Mouse (Mus musculus) kidney, embryonic 16.5 days (tissue): Measurements from ENCODE around the gene Pde4d. TPM values are rescaled to one million over a fixed set of nuclear protein-coding genes. Genes with fewer than 3 reads are reported as not detected.
A peak's percentile ranks its signal among the peaks of the same experiment; 100 is the strongest.

Source experiments
- ATAC-seq: fragments of 200-750 bp; cut with Nextera tagmentation; 2 replicates; pipeline ENCODE4 v1.8.0; 2017; ENCODE audit warnings: moderate TSS enrichment; ENCODE audit not compliant: low FRiP score, low TSS enrichment
- H3K27ac ChIP-seq: fragments of 300-500 bp; sonication (generic); 2 replicates; pipeline ENCODE4 v1.5.1; 2014; ENCODE audit warnings: low read length
- H3K27me3 ChIP-seq: fragments of 300-500 bp; sonication (generic); 2 replicates; pipeline ENCODE4 v1.6.1; 2014; ENCODE audit warnings: low read length, control low read depth, mixed read lengths; ENCODE audit not compliant: insufficient read depth
- H3K36me3 ChIP-seq: fragments of 300-500 bp; sonication (generic); 2 replicates; pipeline ENCODE4 v1.6.1; 2014; ENCODE audit warnings: low read length, control low read depth, mixed read lengths; ENCODE audit not compliant: insufficient read depth
- H3K4me1 ChIP-seq: fragments of 300-500 bp; sonication (generic); 2 replicates; pipeline ENCODE4 v1.6.1; 2014; ENCODE audit warnings: low read length, control low read depth, mixed read lengths; ENCODE audit not compliant: insufficient read depth
- H3K4me2 ChIP-seq: fragments of 300-500 bp; sonication (generic); replicated peaks from 2 replicates; pipeline ENCODE4 v1.6.1; 2014; ENCODE audit warnings: low read depth, low read length
- H3K4me3 ChIP-seq: fragments of 300-500 bp; sonication (generic); 2 replicates; pipeline ENCODE4 v1.5.1; 2014; ENCODE audit warnings: mild to moderate bottlenecking, low read length
- H3K9ac ChIP-seq: fragments of 300-500 bp; sonication (generic); replicated peaks from 2 replicates; pipeline ENCODE4 v1.6.1; 2014; ENCODE audit warnings: low read length
- H3K9me3 ChIP-seq: fragments of 300-500 bp; sonication (generic); 2 replicates; pipeline ENCODE4 v1.6.1; 2016; ENCODE audit warnings: low read length, control low read depth
- WGBS: fragments of 180-500 bp; shearing (Covaris S2); extraction: QIAGEN DNeasy Blood & Tissue Kit; methylation state at CpG from one replicate; pipeline ENCODE4 v1.1.7; 2014; 5-methylcytosine and 5-hydroxymethylcytosine counted together
- polyA plus RNA-seq: library from polyadenylated mRNA; unstranded; fragments of >200 nt; fragmentation: Nextera tagmentation; extraction: Ambion mirVana; gene quantifications from 2 replicates; pipeline ENCODE4 v1.2.1, GENCODE M21; 2015

The Pde4d gene
- polyA plus RNA-seq, 1 experiment from 2014 or later, result 11.1 TPM

- Histone ChIP-seq H3K27me3 (no peaks in the 10 kb centered on the region), H3K4me3 (no peak overlapping the region), H3K36me3 (no peaks in the 10 kb centered on the region), H3K9ac (no peak overlapping the region), H3K9me3 (no peaks in the 10 kb centered on the region), H3K4me2 (no peak overlapping the region), H3K4me1 (no peaks in the 10 kb centered on the region), H3K27ac (no peak overlapping the region)
- 46% methylated on average over 6 of the region's 6 CpGs for WGBS
- ATAC-seq, result no peak
These were observed 892.7 kb downstream of the Pde4d start for GRCm38 (mm10) chr13:109342469-109342868.

DNA sequence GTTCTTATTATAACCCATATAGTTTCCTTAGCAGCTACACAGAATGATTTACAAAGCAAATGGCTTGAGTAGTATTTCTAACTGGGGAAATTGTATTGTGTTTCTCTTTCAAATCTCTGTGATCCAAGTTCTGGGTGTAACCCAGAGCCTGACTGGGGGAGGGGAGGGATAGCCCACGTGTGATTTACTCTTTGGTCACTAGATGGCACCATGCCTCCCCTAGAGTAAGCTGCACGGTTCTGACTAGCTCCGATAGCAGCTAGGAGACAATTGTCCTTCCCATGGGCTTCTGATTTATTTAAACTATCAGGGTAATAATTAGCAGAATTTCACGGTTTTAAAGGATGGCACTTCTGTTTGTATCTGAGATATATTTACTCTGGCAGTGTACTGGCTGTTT, 893.8 kb downstream of the Pde4d start:
- H3K9ac ChIP-seq, result no peak overlapping the region
- H3K4me3 ChIP-seq, result no peak overlapping the region
- 1% methylated on average over 4 of the region's 4 CpGs for WGBS
- H3K27ac ChIP-seq, result no peak overlapping the region
- H3K4me1 ChIP-seq, result no peaks in the 10 kb centered on the region
- ATAC-seq, result peak; percentile 93
- H3K4me2 ChIP-seq, result no peak overlapping the region
- H3K36me3 ChIP-seq, result no peaks in the 10 kb centered on the region
- H3K27me3 ChIP-seq, result no peaks in the 10 kb centered on the region
- H3K9me3 ChIP-seq, result no peaks in the 10 kb centered on the region

DNA sequence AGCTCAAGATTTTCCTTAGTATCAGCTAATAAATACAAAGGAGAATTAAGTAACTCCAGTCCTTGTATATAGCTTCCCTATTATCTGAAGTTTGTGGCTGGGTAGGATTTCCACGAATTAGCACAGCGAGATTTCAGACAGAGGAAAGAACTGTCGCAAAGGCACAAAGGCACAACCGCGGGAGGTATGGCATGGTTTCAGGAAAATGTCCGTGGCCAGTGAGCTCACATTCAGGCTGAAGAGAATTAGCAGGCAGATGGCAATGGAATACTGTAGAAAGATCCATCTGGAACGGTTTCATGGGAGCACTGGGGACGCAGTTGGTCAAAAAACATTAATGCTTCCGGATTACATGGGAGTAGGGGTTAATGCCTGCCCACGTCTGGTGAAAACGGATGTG, 898.0 kb downstream of the Pde4d start:
- no peaks in the 10 kb centered on the region for H3K36me3 ChIP-seq
- no peak overlapping the region for H3K9ac ChIP-seq
- no peak overlapping the region for H3K4me3 ChIP-seq
- H3K4me2 ChIP-seq, result no peak overlapping the region
- H3K4me1 ChIP-seq, result no peaks in the 10 kb centered on the region
- H3K9me3 ChIP-seq, result no peaks in the 10 kb centered on the region
- 72% methylated on average over 11 of the region's 11 CpGs for WGBS
- no peaks in the 10 kb centered on the region for H3K27me3 ChIP-seq
- H3K27ac ChIP-seq, result no peak overlapping the region
- no peak for ATAC-seq

GRCm38 (mm10) chr13:109348316-109348715, 898.6 kb downstream of the Pde4d start:
- Histone ChIP-seq H3K4me2 (no peak overlapping the region), H3K27ac (no peak overlapping the region), H3K9me3 (no peaks in the 10 kb centered on the region), H3K4me1 (no peaks in the 10 kb centered on the region), H3K9ac (no peak overlapping the region), H3K36me3 (no peaks in the 10 kb centered on the region), H3K27me3 (no peaks in the 10 kb centered on the region), H3K4me3 (no peak overlapping the region)
- no peak for ATAC-seq
- WGBS, result 87% methylated on average over 6 of the region's 6 CpGs

GRCm38 (mm10) chr13:109350100-109350499, 900.4 kb downstream of the Pde4d start:
- 84% methylated on average over 7 of the region's 7 CpGs for WGBS
- Histone ChIP-seq H3K4me1 (no peaks in the 10 kb centered on the region), H3K27me3 (no peaks in the 10 kb centered on the region), H3K4me3 (no peak overlapping the region), H3K36me3 (no peaks in the 10 kb centered on the region), H3K4me2 (no peak overlapping the region), H3K27ac (no peak overlapping the region), H3K9ac (no peak overlapping the region), H3K9me3 (no peaks in the 10 kb centered on the region)
- ATAC-seq, result no peak

- no peak overlapping the region for H3K27ac ChIP-seq
- H3K27me3 ChIP-seq, result no peaks in the 10 kb centered on the region
- WGBS, result 76% methylated on average over 7 of the region's 7 CpGs
These were observed 904.3 kb downstream of the Pde4d start for GRCm38 (mm10) chr13:109354017-109354416.

DNA sequence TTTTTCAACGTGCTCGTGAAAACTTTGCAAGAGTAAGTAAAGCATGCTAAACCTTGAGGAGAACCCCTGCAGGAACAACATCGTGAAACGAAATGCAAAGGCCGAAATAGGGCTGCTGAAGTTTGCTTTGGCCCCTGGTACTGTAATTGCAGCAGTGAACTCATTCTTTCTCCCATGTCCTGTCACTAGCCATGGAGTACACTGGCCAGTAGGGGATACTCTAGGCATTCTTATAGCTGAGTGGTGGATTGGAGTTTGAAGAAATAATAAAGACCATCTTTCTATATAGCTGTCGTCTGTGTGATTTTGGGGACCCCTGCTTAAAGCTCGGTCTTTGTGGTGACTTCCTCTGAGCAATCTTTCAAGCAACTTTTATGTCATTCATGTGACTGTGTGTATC, 906.5 kb downstream of the Pde4d start:
- no peak overlapping the region for H3K4me2 ChIP-seq
- WGBS, result 78% methylated on average over 7 of the region's 7 CpGs
- H3K36me3 ChIP-seq, result no peaks in the 10 kb centered on the region
- H3K9me3 ChIP-seq, result no peaks in the 10 kb centered on the region
- H3K9ac ChIP-seq, result no peak overlapping the region
- no peaks in the 10 kb centered on the region for H3K4me1 ChIP-seq
- H3K27me3 ChIP-seq, result no peaks in the 10 kb centered on the region
- no peak for ATAC-seq
- H3K4me3 ChIP-seq, result no peak overlapping the region
- no peak overlapping the region for H3K27ac ChIP-seq

More at GRCm38 (mm10) chr13:109354017-109354416, 904.3 kb downstream of the Pde4d start:
- H3K4me3 ChIP-seq, result no peak overlapping the region
- no peaks in the 10 kb centered on the region for H3K36me3 ChIP-seq
- no peak overlapping the region for H3K9ac ChIP-seq
- no peak for ATAC-seq
- H3K4me1 ChIP-seq, result no peaks in the 10 kb centered on the region
- H3K4me2 ChIP-seq, result no peak overlapping the region
- no peaks in the 10 kb centered on the region for H3K9me3 ChIP-seq

DNA sequence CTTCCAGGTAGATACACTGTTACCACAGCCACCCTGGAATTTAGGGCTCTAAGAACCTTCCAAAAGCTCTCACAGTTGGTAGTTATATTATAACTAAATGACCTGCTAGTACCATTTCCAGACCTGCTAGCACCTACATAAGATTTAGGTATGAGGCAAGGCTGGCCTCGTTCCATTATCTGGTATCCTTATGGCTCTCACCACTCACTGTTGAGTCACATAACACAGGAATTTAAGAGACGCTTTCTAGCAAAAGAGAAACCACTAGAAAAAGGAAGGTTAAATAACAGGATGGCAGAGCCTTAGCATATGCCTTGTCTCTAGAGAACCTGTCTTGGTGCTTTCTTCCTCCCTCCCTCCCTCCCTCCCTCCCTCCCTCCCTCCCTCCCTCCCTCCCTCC, 910.2 kb downstream of the Pde4d start:
- no peak for ATAC-seq
- Histone ChIP-seq H3K4me2 (no peak overlapping the region), H3K9ac (no peak overlapping the region), H3K36me3 (no peaks in the 10 kb centered on the region), H3K27me3 (no peaks in the 10 kb centered on the region), H3K9me3 (no peaks in the 10 kb centered on the region), H3K4me3 (no peak overlapping the region), H3K4me1 (no peaks in the 10 kb centered on the region), H3K27ac (no peak overlapping the region)
- WGBS, result 86% methylated on average over 2 of the region's 2 CpGs

DNA sequence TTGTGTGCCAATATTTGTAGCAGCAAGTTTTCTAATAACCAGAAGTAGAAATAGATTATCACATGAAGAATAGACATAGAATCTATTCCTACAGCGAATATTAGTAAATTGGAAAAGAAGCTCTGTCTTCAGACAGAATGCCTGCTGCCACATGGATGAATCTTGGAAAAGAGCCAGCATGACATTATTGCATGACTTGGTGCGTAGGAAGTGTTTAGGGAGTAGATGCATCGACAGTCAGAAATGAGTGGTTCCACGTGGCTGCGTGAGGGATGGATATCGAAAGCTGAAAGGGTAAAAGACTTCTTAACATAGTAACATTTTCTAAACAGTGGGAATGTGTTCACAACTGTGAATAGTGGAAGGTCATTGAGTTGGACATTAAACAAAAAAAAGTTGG, 912.6 kb downstream of the Pde4d start:
- no peaks in the 10 kb centered on the region for H3K9me3 ChIP-seq
- H3K4me1 ChIP-seq, result no peaks in the 10 kb centered on the region
- no peaks in the 10 kb centered on the region for H3K27me3 ChIP-seq
- no peak overlapping the region for H3K4me2 ChIP-seq
- no peak overlapping the region for H3K9ac ChIP-seq
- ATAC-seq, result no peak
- no peak overlapping the region for H3K27ac ChIP-seq
- H3K4me3 ChIP-seq, result no peak overlapping the region
- H3K36me3 ChIP-seq, result no peaks in the 10 kb centered on the region
- 59% methylated on average over 6 of the region's 6 CpGs for WGBS

DNA sequence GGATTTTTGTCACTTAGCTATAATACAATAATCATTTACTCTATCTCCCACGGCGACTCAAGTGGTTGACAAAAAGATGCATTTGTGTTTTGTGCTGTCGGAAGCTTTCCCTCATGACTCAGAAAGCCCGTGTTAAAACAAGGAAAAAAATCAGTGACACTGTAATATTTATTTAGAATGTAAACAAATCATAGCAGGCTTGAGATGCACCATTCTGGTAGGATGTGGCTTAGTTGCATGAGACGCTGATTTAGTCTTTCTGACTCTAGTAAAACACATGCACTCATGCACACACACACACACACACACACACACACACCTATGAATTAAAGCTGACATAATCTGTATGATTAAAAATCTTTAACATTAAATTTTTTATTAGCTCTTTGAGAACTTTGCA, 924.7 kb downstream of the Pde4d start:
- Histone ChIP-seq H3K4me1 (no peaks in the 10 kb centered on the region), H3K27ac (no peak overlapping the region), H3K36me3 (no peaks in the 10 kb centered on the region), H3K9me3 (no peaks in the 10 kb centered on the region), H3K27me3 (no peaks in the 10 kb centered on the region), H3K4me3 (no peak overlapping the region), H3K4me2 (no peak overlapping the region), H3K9ac (no peak overlapping the region)
- WGBS, result 68% methylated on average over 5 of the region's 5 CpGs
- ATAC-seq, result no peak

DNA sequence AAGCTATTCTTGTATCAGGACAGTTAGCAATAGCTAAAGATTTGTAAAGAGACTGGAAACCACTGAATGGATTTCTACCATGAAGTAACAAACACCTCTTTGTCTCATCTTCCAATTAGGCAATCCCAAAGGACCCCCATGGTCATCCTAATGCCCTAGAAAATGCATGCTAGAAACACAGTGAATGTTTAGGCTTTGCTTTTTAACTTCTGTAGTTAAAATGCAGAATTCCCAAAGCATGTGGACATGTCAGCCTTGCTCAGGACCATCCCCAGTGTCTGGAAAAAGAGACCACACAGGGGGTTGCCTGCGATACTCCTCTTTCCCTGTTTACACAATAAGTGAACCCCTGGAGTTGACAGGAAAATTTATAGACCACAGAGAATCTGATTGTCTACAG, 926.9 kb downstream of the Pde4d start:
- Histone ChIP-seq H3K4me2 (no peak overlapping the region), H3K9me3 (no peaks in the 10 kb centered on the region), H3K9ac (no peak overlapping the region), H3K27me3 (no peaks in the 10 kb centered on the region), H3K36me3 (no peaks in the 10 kb centered on the region), H3K27ac (no peak overlapping the region), H3K4me3 (no peak overlapping the region), H3K4me1 (no peaks in the 10 kb centered on the region)
- 18% methylated on average over 1 of the region's 1 CpGs for WGBS
- ATAC-seq, result no peak
